Mouse (Mus musculus): ENCODE results near the gene Golga4. TPM values are rescaled to one million over a fixed set of nuclear protein-coding genes. Genes with fewer than 3 reads are reported as not detected.
A peak's percentile ranks its signal among the peaks of the same experiment; 100 is the strongest.

Gene Golga4
- polyA plus RNA-seq, 1 experiment from 2014 or later, result 41.5 TPM

DNA sequence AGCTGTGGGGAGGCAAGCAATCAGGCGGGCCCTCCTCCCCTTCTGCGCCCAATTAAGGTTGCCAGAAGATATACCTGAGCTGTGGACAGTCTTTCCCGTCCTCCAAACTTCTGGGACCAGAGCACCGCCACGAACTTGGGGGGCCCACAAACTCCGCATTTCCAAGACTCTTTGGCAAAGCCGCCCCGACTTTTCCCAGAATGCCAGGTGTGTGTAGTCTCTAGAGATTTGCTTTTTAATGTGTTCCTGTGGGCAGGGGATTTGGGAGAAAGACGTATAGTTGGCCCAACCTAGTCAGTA, 19.0 kb upstream of the Golga4 start:
- Histone ChIP-seq H3K4me3 (ENCODE audit: low read depth, low read length) (no peak overlapping the region), H3K4me2 (ENCODE audit: low read length) (peak overlapping the region; percentile 16; the same call in 1 of the 2 replicates), H3K36me3 (ENCODE audit: control insufficient read depth, insufficient read depth, low read length) (no peaks in the 10 kb centered on the region), H3K27me3 (ENCODE audit: control insufficient read depth, insufficient read depth, low read depth, low read length) (peaks cover 64% of the 10 kb centered on the region), H3K4me1 (ENCODE audit: control insufficient read depth, insufficient read depth, low read length) (peaks cover 28% of the 10 kb centered on the region; the same call in 1 of the 2 replicates), H3K9ac (ENCODE audit: low read depth, low read length) (no peak overlapping the region), H3K27ac (ENCODE audit: low read length) (no peak overlapping the region), H3K9me3 (replicated peaks; ENCODE audit: control insufficient read depth, low read length, poor library complexity, severe bottlenecking) (no peaks in the 10 kb centered on the region)
- no peak for ATAC-seq
- under 1% methylated on average over 9 of the region's 9 CpGs for WGBS

DNA sequence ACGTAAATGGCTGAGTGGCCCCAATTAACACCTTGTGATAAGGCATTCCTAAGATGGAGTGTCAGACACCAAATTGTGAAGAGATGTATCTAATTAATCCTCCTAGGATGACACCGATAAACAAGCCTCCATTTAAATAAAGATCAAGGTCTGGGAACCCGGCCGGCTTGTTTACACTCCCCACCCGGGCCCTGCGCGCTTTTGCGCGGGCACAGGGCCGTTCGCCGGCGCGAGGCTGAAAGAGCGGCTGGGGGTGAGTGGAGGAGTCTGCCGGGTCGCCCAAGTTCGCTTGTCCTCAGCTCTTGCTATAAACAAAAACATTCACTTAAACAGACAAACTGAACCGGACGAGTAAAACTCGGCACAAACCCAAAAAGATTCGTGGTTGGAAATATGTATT, 18.4 kb upstream of the Golga4 start:
- 0% methylated on average over 22 of the region's 22 CpGs for WGBS
- H3K27me3 ChIP-seq (ENCODE audit: control insufficient read depth, insufficient read depth, low read depth, low read length), result peaks cover 59% of the 10 kb centered on the region
- ATAC-seq, result no peak

GRCm38 (mm10) chr9:118488138-118488895, 17.8 kb upstream of the Golga4 start:
- Histone ChIP-seq H3K4me3 (ENCODE audit: low read depth, low read length) (peak overlapping the region; percentile 17), H3K4me1 (ENCODE audit: control insufficient read depth, insufficient read depth, low read length) (peaks cover 28% of the 10 kb centered on the region; the same call in 1 of the 2 replicates), H3K27me3 (ENCODE audit: control insufficient read depth, insufficient read depth, low read depth, low read length) (peaks cover 54% of the 10 kb centered on the region), H3K9ac (ENCODE audit: low read depth, low read length) (no peak overlapping the region), H3K27ac (ENCODE audit: low read length) (no peak overlapping the region), H3K4me2 (ENCODE audit: low read length) (peak overlapping the region; percentile 50), H3K9me3 (replicated peaks; ENCODE audit: control insufficient read depth, low read length, poor library complexity, severe bottlenecking) (no peaks in the 10 kb centered on the region), H3K36me3 (ENCODE audit: control insufficient read depth, insufficient read depth, low read length) (no peaks in the 10 kb centered on the region)
- no peak for ATAC-seq
- WGBS, result under 1% methylated on average over 28 of the region's 28 CpGs

More for the DNA sequence above, 18.4 kb upstream of the Golga4 start:
- no peaks in the 10 kb centered on the region for H3K36me3 ChIP-seq (ENCODE audit: control insufficient read depth, insufficient read depth, low read length)
- no peak overlapping the region for H3K27ac ChIP-seq (ENCODE audit: low read length)
- H3K4me3 ChIP-seq (ENCODE audit: low read depth, low read length), result peak overlapping the region; percentile 17
- H3K9ac ChIP-seq (ENCODE audit: low read depth, low read length), result no peak overlapping the region
- H3K4me1 ChIP-seq (ENCODE audit: control insufficient read depth, insufficient read depth, low read length), result peaks cover 28% of the 10 kb centered on the region; the same call in 1 of the 2 replicates
- H3K9me3 ChIP-seq (replicated peaks; ENCODE audit: control insufficient read depth, low read length, poor library complexity, severe bottlenecking), result no peaks in the 10 kb centered on the region
- peak overlapping the region; percentile 50 for H3K4me2 ChIP-seq (ENCODE audit: low read length)

- Histone ChIP-seq H3K4me2 (ENCODE audit: low read length) (peak overlapping the region; percentile 50), H3K9ac (ENCODE audit: low read depth, low read length) (no peak overlapping the region), H3K27ac (ENCODE audit: low read length) (no peak overlapping the region), H3K27me3 (ENCODE audit: control insufficient read depth, insufficient read depth, low read depth, low read length) (peaks cover 48% of the 10 kb centered on the region), H3K4me3 (ENCODE audit: low read depth, low read length) (peak overlapping the region; percentile 19; the same call in 1 of the 2 replicates), H3K4me1 (ENCODE audit: control insufficient read depth, insufficient read depth, low read length) (peaks cover 28% of the 10 kb centered on the region; the same call in 1 of the 2 replicates), H3K9me3 (replicated peaks; ENCODE audit: control insufficient read depth, low read length, poor library complexity, severe bottlenecking) (no peaks in the 10 kb centered on the region), H3K36me3 (ENCODE audit: control insufficient read depth, insufficient read depth, low read length) (no peaks in the 10 kb centered on the region)
- under 1% methylated on average over 20 of the region's 20 CpGs for WGBS
- ATAC-seq, result peak; percentile 68; the same call in 1 of the 2 replicates
Observed at GRCm38 (mm10) chr9:118488896-118489578, 17.0 kb upstream of the Golga4 start.

- Histone ChIP-seq H3K9ac (ENCODE audit: low read depth, low read length) (no peak overlapping the region), H3K9me3 (replicated peaks; ENCODE audit: control insufficient read depth, low read length, poor library complexity, severe bottlenecking) (no peaks in the 10 kb centered on the region), H3K4me1 (ENCODE audit: control insufficient read depth, insufficient read depth, low read length) (peaks cover 28% of the 10 kb centered on the region; the same call in 1 of the 2 replicates), H3K27ac (ENCODE audit: low read length) (no peak overlapping the region), H3K36me3 (ENCODE audit: control insufficient read depth, insufficient read depth, low read length) (no peaks in the 10 kb centered on the region), H3K4me2 (ENCODE audit: low read length) (peak overlapping the region; percentile 50), H3K27me3 (ENCODE audit: control insufficient read depth, insufficient read depth, low read depth, low read length) (peaks cover 42% of the 10 kb centered on the region), H3K4me3 (ENCODE audit: low read depth, low read length) (peak overlapping the region; percentile 19; the same call in 1 of the 2 replicates)
- WGBS, result 0% methylated on average over 16 of the region's 16 CpGs
- ATAC-seq, result peak; percentile 83
Observed at GRCm38 (mm10) chr9:118489579-118490019, 16.5 kb upstream of the Golga4 start.

DNA sequence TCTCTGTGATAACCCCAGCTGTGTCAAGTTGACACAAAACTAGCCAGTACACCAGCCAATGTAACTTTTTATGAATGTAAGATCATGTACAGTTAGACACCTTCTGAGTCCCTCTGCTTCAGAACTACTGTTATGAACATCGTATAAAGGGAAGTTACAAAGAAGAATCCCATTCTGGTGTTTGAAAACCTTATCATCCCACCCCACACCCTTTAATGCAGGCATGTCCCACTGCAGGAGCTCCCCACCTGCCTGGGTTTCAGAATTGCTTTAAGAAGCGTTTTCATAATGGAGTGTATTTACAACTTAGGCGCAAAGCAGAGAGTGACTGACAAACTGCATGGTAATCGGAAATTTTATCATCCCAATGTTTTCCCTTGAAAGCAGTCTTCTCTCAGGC, 14.9 kb upstream of the Golga4 start:
- no peak overlapping the region for H3K27ac ChIP-seq (ENCODE audit: low read length)
- H3K4me3 ChIP-seq (ENCODE audit: low read depth, low read length), result no peak overlapping the region
- H3K9me3 ChIP-seq (replicated peaks; ENCODE audit: control insufficient read depth, low read length, poor library complexity, severe bottlenecking), result no peaks in the 10 kb centered on the region
- H3K9ac ChIP-seq (ENCODE audit: low read depth, low read length), result no peak overlapping the region
- WGBS, result 87% methylated on average over 4 of the region's 4 CpGs
- H3K4me1 ChIP-seq (ENCODE audit: control insufficient read depth, insufficient read depth, low read length), result peaks cover 28% of the 10 kb centered on the region; the same call in 1 of the 2 replicates
- H3K36me3 ChIP-seq (ENCODE audit: control insufficient read depth, insufficient read depth, low read length), result no peaks in the 10 kb centered on the region
- peaks cover 27% of the 10 kb centered on the region for H3K27me3 ChIP-seq (ENCODE audit: control insufficient read depth, insufficient read depth, low read depth, low read length)
- ATAC-seq, result no peak
- no peak overlapping the region for H3K4me2 ChIP-seq (ENCODE audit: low read length)

GRCm38 (mm10) chr9:118492932-118493698, 13.0 kb upstream of the Golga4 start:
- Histone ChIP-seq H3K27me3 (ENCODE audit: control insufficient read depth, insufficient read depth, low read depth, low read length) (peaks cover 17% of the 10 kb centered on the region), H3K4me1 (ENCODE audit: control insufficient read depth, insufficient read depth, low read length) (peaks cover 13% of the 10 kb centered on the region; the same call in 1 of the 2 replicates), H3K4me3 (ENCODE audit: low read depth, low read length) (no peak overlapping the region), H3K27ac (ENCODE audit: low read length) (no peak overlapping the region), H3K4me2 (ENCODE audit: low read length) (no peak overlapping the region), H3K9me3 (replicated peaks; ENCODE audit: control insufficient read depth, low read length, poor library complexity, severe bottlenecking) (no peaks in the 10 kb centered on the region), H3K9ac (ENCODE audit: low read depth, low read length) (no peak overlapping the region), H3K36me3 (ENCODE audit: control insufficient read depth, insufficient read depth, low read length) (no peaks in the 10 kb centered on the region)
- no peak for ATAC-seq
- 82% methylated on average over 8 of the region's 8 CpGs for WGBS

- H3K27ac ChIP-seq (ENCODE audit: low read length), result no peak overlapping the region
- H3K9me3 ChIP-seq (replicated peaks; ENCODE audit: control insufficient read depth, low read length, poor library complexity, severe bottlenecking), result no peaks in the 10 kb centered on the region
- peaks cover 4% of the 10 kb centered on the region; the same call in 1 of the 2 replicates for H3K4me1 ChIP-seq (ENCODE audit: control insufficient read depth, insufficient read depth, low read length)
- 92% methylated on average over 5 of the region's 5 CpGs for WGBS
- no peak overlapping the region for H3K9ac ChIP-seq (ENCODE audit: low read depth, low read length)
- H3K27me3 ChIP-seq (ENCODE audit: control insufficient read depth, insufficient read depth, low read depth, low read length), result peaks cover 9% of the 10 kb centered on the region
- no peak overlapping the region for H3K4me3 ChIP-seq (ENCODE audit: low read depth, low read length)
- no peaks in the 10 kb centered on the region for H3K36me3 ChIP-seq (ENCODE audit: control insufficient read depth, insufficient read depth, low read length)
- no peak overlapping the region for H3K4me2 ChIP-seq (ENCODE audit: low read length)
- ATAC-seq, result no peak
Observed at GRCm38 (mm10) chr9:118494106-118494505, 12.0 kb upstream of the Golga4 start.

Measured in midbrain, embryonic 16.5 days (tissue).